Mouse (Mus musculus) small intestine, adult 2 months (tissue): Measurements from ENCODE around the gene Ubr7. TPM values are rescaled to one million over a fixed set of nuclear protein-coding genes. Genes with fewer than 3 reads are reported as not detected.

Source experiments
- H3K27ac ChIP-seq: fragments of 200-500 bp; 2 replicates; pipeline ENCODE4 v1.5.1; 2012; ENCODE audit warnings: low read depth, low read length, control low read depth, inconsistent platforms; ENCODE audit not compliant: insufficient read depth
- H3K27me3 ChIP-seq: fragments of 200-500 bp; 2 replicates; pipeline ENCODE4 v1.6.1; 2012; ENCODE audit warnings: mild to moderate bottlenecking, moderate library complexity, low read length, inconsistent platforms; ENCODE audit not compliant: control insufficient read depth, insufficient read depth
- H3K36me3 ChIP-seq: fragments of 200-500 bp; 2 replicates; pipeline ENCODE4 v1.6.1; 2012; ENCODE audit warnings: mild to moderate bottlenecking, low read length, control low read depth, inconsistent platforms; ENCODE audit not compliant: control insufficient read depth, insufficient read depth
- H3K4me1 ChIP-seq: fragments of 200-500 bp; 2 replicates; pipeline ENCODE4 v1.6.1; 2012; ENCODE audit warnings: low read length, inconsistent platforms, mixed read lengths; ENCODE audit not compliant: control insufficient read depth, insufficient read depth, insufficient read length
- H3K4me3 ChIP-seq: fragments of 200-500 bp; 2 replicates; pipeline ENCODE4 v1.5.1; 2012; ENCODE audit warnings: low read depth, mild to moderate bottlenecking, control low read depth, inconsistent platforms, low read length, moderate library complexity
- CTCF ChIP-seq: fragments of 200-500 bp; IDR thresholded peaks from 2 replicates; pipeline ENCODE4 v1.5.1; 2012; ENCODE audit warnings: low read depth, mild to moderate bottlenecking, control low read depth, inconsistent platforms, low read length, moderate library complexity, mixed read lengths; ENCODE audit not compliant: insufficient replicate concordance, insufficient read length; ENCODE audit errors: extremely low read depth
- POLR2A ChIP-seq: fragments of 200-500 bp; IDR thresholded peaks from 2 replicates; pipeline ENCODE4 v1.6.1; 2012; ENCODE audit warnings: low read depth, mild to moderate bottlenecking, control low read depth, inconsistent platforms, low read length, moderate library complexity
- WGBS: fragments of 180-500 bp; shearing (Covaris S2); methylation state at CpG from one replicate; pipeline ENCODE4 v1.1.7; 2018; 5-methylcytosine and 5-hydroxymethylcytosine counted together
- polyA plus RNA-seq: library from polyadenylated mRNA; depleted of rRNA; stranded (reverse); fragments of >200 nt; gene quantifications from 2 replicates; pipeline ENCODE4 v1.2.3, GENCODE M21; 2012

Ubr7 gene
- polyA plus RNA-seq, 1 experiment, result 4.5 TPM

- H3K4me1 ChIP-seq, result peaks cover 3% of the 10 kb centered on the region
- no peaks in the 10 kb centered on the region for H3K27me3 ChIP-seq
- TF ChIP-seq CTCF (no peak), POLR2A (no peak)
- no peaks in the 10 kb centered on the region for H3K36me3 ChIP-seq
- WGBS, result 88% methylated on average over 10 of the region's 10 CpGs
- no peak overlapping the region for H3K27ac ChIP-seq
- no peak overlapping the region for H3K4me3 ChIP-seq
Measured at GRCm38 (mm10) chr12:102714654-102715395, 42.9 kb upstream of the Ubr7 start.

- TF ChIP-seq POLR2A (no peak), CTCF (peak; percentile 87; the same call in 1 of the 2 replicates)
- H3K4me1 ChIP-seq, result peaks cover under 1% of the 10 kb centered on the region
- H3K4me3 ChIP-seq, result no peak overlapping the region
- H3K27ac ChIP-seq, result no peak overlapping the region
- H3K36me3 ChIP-seq, result no peaks in the 10 kb centered on the region
- WGBS, result 26% methylated on average over 13 of the region's 13 CpGs
- H3K27me3 ChIP-seq, result no peaks in the 10 kb centered on the region
Measured at GRCm38 (mm10) chr12:102719552-102720315, 38.0 kb upstream of the Ubr7 start.

GRCm38 (mm10) chr12:102722451-102722850 lies 35.3 kb upstream of the Ubr7 start:
- no peaks in the 10 kb centered on the region for H3K36me3 ChIP-seq
- no peaks in the 10 kb centered on the region for H3K27me3 ChIP-seq

DNA sequence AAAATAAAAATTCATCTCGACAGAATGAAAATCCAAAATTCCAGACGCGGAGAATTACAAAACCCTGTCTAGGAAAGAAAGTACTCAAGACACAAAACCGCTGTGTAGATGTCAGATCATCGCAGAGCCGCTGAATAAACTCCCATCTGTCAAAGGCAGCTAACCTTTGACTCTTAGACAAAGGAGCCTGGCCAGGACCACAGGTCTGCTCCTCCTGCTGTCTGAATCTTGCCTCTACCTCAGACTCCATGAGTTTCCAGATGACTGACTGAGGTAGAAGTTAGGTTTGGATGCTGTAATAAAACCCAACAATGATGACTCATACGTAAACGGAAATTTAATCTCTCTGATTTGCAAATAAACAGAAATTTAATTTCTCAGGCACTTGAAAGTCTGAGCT lies 34.8 kb upstream of the Ubr7 start:
- TF ChIP-seq POLR2A (no peak), CTCF (no peak)
- WGBS, result 73% methylated on average over 8 of the region's 8 CpGs
- no peak overlapping the region for H3K27ac ChIP-seq

More at GRCm38 (mm10) chr12:102722451-102722850, 35.3 kb upstream of the Ubr7 start:
- Histone ChIP-seq H3K4me1 (peaks cover 16% of the 10 kb centered on the region), H3K27ac (no peak overlapping the region), H3K4me3 (no peak overlapping the region)
- 76% methylated on average over 11 of the region's 11 CpGs for WGBS
- TF ChIP-seq CTCF, result no peak
- no peak for TF ChIP-seq POLR2A

DNA sequence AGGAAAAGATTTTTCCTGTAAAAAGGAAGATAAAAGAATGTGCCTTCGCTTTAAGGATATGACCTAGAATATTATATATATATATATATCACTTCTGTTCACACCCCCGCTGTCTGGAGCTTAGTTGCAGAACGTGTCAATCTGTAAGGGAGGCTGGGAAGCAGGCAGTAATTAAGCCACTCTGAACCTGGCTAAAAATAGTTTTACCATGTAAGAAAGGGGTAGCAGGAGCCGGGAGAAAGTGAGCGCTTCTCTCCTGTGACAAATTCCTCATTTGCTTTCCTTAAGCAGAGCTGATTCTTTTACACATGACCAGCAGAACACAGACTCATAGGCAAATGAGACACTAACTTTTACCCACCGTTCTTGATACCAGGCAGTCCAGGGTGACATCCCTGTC lies 33.9 kb upstream of the Ubr7 start:
- Histone ChIP-seq H3K4me3 (no peak overlapping the region), H3K36me3 (no peaks in the 10 kb centered on the region), H3K27me3 (no peaks in the 10 kb centered on the region), H3K27ac (no peak overlapping the region), H3K4me1 (peaks cover 19% of the 10 kb centered on the region)
- WGBS, result 87% methylated on average over 6 of the region's 6 CpGs
- no peak for TF ChIP-seq POLR2A
- no peak for TF ChIP-seq CTCF

More for the DNA sequence above, 34.8 kb upstream of the Ubr7 start:
- Histone ChIP-seq H3K4me1 (peaks cover 16% of the 10 kb centered on the region), H3K4me3 (no peak overlapping the region), H3K36me3 (no peaks in the 10 kb centered on the region), H3K27me3 (no peaks in the 10 kb centered on the region)

DNA sequence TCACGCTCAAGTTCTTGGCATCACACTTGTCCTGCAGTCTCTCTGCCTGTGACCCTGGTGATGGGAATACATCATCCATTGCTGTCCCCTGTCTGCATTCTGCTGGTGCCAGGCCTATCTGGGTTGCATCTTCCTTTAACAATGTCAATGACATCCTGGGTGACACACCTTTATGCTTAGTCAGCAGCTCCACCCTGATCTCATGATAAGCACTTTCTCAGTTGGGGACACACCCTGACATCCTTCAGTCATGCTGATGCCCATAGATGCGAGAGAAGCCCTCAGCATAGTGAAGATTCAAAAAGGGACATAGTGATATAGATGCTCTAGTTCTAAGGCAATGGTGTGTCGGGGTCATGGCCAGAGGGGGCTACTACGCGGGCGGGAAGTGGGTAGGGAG lies 32.6 kb upstream of the Ubr7 start:
- TF ChIP-seq POLR2A (no peak), CTCF (no peak)
- Histone ChIP-seq H3K36me3 (no peaks in the 10 kb centered on the region), H3K27me3 (no peaks in the 10 kb centered on the region), H3K27ac (peak overlapping the region; percentile 88), H3K4me3 (no peak overlapping the region), H3K4me1 (peaks cover 24% of the 10 kb centered on the region)
- 83% methylated on average over 6 of the region's 6 CpGs for WGBS

- WGBS, result 35% methylated on average over 7 of the region's 7 CpGs
- H3K36me3 ChIP-seq, result no peaks in the 10 kb centered on the region
- no peaks in the 10 kb centered on the region for H3K27me3 ChIP-seq
- TF ChIP-seq CTCF (no peak), POLR2A (no peak; the same call in 1 of the 2 replicates)
- peaks cover 29% of the 10 kb centered on the region for H3K4me1 ChIP-seq
- peak overlapping the region; percentile 88 for H3K27ac ChIP-seq
- no peak overlapping the region for H3K4me3 ChIP-seq
Measured at GRCm38 (mm10) chr12:102725761-102726175, 32.0 kb upstream of the Ubr7 start.
